Mouse (Mus musculus): Measurements from ENCODE around the gene Trak2. TPM values are rescaled to one million over a fixed set of nuclear protein-coding genes. Genes with fewer than 3 reads are reported as not detected.
"Not testable (repeated sequence)": the region's sequence is repeated elsewhere in the genome, so short reads cannot be mapped to it uniquely, and the experiment has no call there.

Gene Trak2
- polyA plus RNA-seq, 1 experiment from 2014 or later = 15.8 TPM

DNA sequence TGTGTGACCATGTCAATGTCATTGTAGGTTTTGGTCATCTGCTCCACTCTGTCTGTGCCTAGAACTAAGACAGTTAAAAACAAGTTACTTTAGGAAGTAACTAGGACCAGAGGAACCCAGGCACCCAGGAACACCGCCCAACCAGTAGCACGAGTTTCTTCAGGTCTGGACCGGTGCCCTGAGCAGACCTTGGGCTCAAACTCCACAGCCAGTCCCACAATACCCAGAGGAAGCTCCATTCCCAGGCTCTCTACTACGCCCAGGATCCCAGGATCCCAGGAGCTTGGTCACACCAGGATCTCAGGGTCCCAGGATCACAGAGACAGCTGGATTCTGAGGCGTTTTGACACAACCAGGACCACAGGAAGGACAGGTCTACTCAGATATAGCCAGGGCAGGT lies 46.6 kb downstream of the Trak2 start:
- Histone ChIP-seq H3K36me3 (ENCODE audit: control insufficient read depth, insufficient read depth, low read length) (no peaks in the 10 kb centered on the region), H3K4me1 (replicated peaks; ENCODE audit: control insufficient read depth, insufficient read depth, low read length) (no peaks in the 10 kb centered on the region), H3K9ac (ENCODE audit: low read depth, low read length) (no peak overlapping the region), H3K4me2 (replicated peaks; ENCODE audit: low read depth, low read length) (no peak overlapping the region), H3K27ac (ENCODE audit: low read depth, low read length) (no peak overlapping the region), H3K4me3 (ENCODE audit: low read depth, low read length) (no peak overlapping the region), H3K9me3 (ENCODE audit: control insufficient read depth, low read length) (no peaks in the 10 kb centered on the region), H3K27me3 (ENCODE audit: control insufficient read depth, insufficient read depth, low read length) (no peaks in the 10 kb centered on the region)
- ATAC-seq (ENCODE audit: low FRiP score) (no peak), DNase-seq (ENCODE audit: low spot score) (no peak)
- WGBS = 97% methylated on average over 5 of the region's 5 CpGs

- no peak overlapping the region for H3K9ac ChIP-seq (ENCODE audit: low read depth, low read length)
- H3K27me3 ChIP-seq (ENCODE audit: control insufficient read depth, insufficient read depth, low read length) = no peaks in the 10 kb centered on the region
- peaks cover 6% of the 10 kb centered on the region for H3K36me3 ChIP-seq (ENCODE audit: control insufficient read depth, insufficient read depth, low read length)
- no peak overlapping the region for H3K4me3 ChIP-seq (ENCODE audit: low read depth, low read length)
- no peak for ATAC-seq (ENCODE audit: low FRiP score)
- no peak overlapping the region for H3K27ac ChIP-seq (ENCODE audit: low read depth, low read length)
- H3K4me2 ChIP-seq (replicated peaks; ENCODE audit: low read depth, low read length) = no peak overlapping the region
- WGBS = 89% methylated on average over 6 of the region's 6 CpGs
- H3K9me3 ChIP-seq (ENCODE audit: control insufficient read depth, low read length) = no peaks in the 10 kb centered on the region
- H3K4me1 ChIP-seq (replicated peaks; ENCODE audit: control insufficient read depth, insufficient read depth, low read length) = no peaks in the 10 kb centered on the region
- no peak for DNase-seq (ENCODE audit: low spot score)
Measured at GRCm38 (mm10) chr1:58917566-58917965, 55.7 kb downstream of the Trak2 start.

DNA sequence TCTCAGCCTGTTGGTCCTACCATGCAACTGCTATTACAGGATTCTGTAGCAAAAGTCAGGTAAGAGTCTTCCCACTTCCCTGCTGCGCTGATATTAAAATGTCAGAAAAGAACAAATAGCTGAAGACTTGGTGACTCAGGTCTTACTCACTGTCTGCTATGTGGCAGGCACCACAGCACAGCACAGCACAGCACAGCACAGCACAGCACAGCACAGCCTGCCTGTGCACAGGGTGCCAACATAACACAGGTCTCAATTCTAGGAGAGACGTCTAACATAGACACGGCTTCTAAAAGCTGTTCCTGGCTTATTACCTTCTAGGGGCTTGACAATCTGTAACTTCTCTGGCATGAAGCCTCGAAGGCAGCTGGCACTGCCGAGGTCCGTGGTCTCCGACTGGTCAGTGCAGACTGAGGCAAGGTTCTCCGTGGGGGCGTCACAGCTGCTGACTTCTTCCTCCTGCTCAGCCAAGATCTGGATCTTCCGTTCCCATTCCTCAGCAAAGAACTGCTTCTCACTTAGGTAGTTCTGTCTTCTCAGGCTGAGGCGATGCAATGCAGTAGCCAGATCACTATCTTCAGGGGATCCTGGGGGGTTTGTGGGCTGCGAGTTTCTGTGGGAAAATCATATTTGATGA lies 63.5 kb downstream of the Trak2 start:
- WGBS = 92% methylated on average over 12 of the region's 12 CpGs
- H3K27me3 ChIP-seq (ENCODE audit: control insufficient read depth, insufficient read depth, low read length) = no peaks in the 10 kb centered on the region
- peaks cover 10% of the 10 kb centered on the region for H3K36me3 ChIP-seq (ENCODE audit: control insufficient read depth, insufficient read depth, low read length)
- DNase-seq (ENCODE audit: low spot score) = no peak
- H3K9me3 ChIP-seq (ENCODE audit: control insufficient read depth, low read length) = no peaks in the 10 kb centered on the region
- no peak for ATAC-seq (ENCODE audit: low FRiP score)
- no peak overlapping the region for H3K27ac ChIP-seq (ENCODE audit: low read depth, low read length)
- no peak overlapping the region for H3K9ac ChIP-seq (ENCODE audit: low read depth, low read length)
- H3K4me1 ChIP-seq (replicated peaks; ENCODE audit: control insufficient read depth, insufficient read depth, low read length) = no peaks in the 10 kb centered on the region
- H3K4me3 ChIP-seq (ENCODE audit: low read depth, low read length) = no peak overlapping the region
- H3K4me2 ChIP-seq (replicated peaks; ENCODE audit: low read depth, low read length) = no peak overlapping the region

- Histone ChIP-seq H3K27me3 (ENCODE audit: control insufficient read depth, insufficient read depth, low read length) (no peaks in the 10 kb centered on the region), H3K4me2 (replicated peaks; ENCODE audit: low read depth, low read length) (no peak overlapping the region), H3K9ac (ENCODE audit: low read depth, low read length) (no peak overlapping the region), H3K36me3 (ENCODE audit: control insufficient read depth, insufficient read depth, low read length) (peaks cover 5% of the 10 kb centered on the region), H3K4me3 (ENCODE audit: low read depth, low read length) (no peak overlapping the region), H3K4me1 (replicated peaks; ENCODE audit: control insufficient read depth, insufficient read depth, low read length) (no peaks in the 10 kb centered on the region), H3K9me3 (ENCODE audit: control insufficient read depth, low read length) (no peaks in the 10 kb centered on the region), H3K27ac (ENCODE audit: low read depth, low read length) (no peak overlapping the region)
- WGBS = 83% methylated on average over 9 of the region's 9 CpGs
- no peak for ATAC-seq (ENCODE audit: low FRiP score)
- DNase-seq (ENCODE audit: low spot score) = no peak
Measured at GRCm38 (mm10) chr1:58903681-58904080, 69.5 kb downstream of the Trak2 start.

DNA sequence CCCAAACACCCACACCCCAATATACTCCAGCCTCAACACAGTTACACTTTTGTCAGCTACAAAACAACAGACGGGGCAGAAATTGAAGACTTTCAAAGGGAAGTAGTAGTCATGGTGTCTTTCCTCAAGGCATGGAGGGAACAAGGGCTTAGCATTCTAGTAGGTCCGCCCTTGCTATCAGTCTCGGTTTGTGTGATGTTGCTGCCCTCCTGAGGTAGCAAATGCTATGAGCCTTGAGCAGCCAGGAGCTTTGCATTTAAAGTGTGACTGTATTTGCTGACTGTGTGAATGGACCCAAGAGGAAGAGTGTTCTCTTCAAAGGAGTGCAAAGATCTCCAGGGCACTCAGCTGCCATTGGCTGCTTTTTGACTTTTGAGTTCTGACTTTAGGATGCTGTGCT lies 75.7 kb downstream of the Trak2 start:
- DNase-seq (ENCODE audit: low spot score) = peak; percentile 11
- not testable (repeated sequence) for H3K27ac ChIP-seq (ENCODE audit: low read depth, low read length)

GRCm38 (mm10) chr1:58892386-58892785 lies 80.8 kb downstream of the Trak2 start:
- WGBS = 90% methylated on average over 5 of the region's 8 CpGs
- not testable (repeated sequence) for H3K36me3 ChIP-seq (ENCODE audit: control insufficient read depth, insufficient read depth, low read length); H3K4me1 ChIP-seq (replicated peaks; ENCODE audit: control insufficient read depth, insufficient read depth, low read length); H3K4me2 ChIP-seq (replicated peaks; ENCODE audit: low read depth, low read length); H3K4me3 ChIP-seq (ENCODE audit: low read depth, low read length); DNase-seq (ENCODE audit: low spot score); H3K27me3 ChIP-seq (ENCODE audit: control insufficient read depth, insufficient read depth, low read length); H3K27ac ChIP-seq (ENCODE audit: low read depth, low read length); H3K9me3 ChIP-seq (ENCODE audit: control insufficient read depth, low read length); ATAC-seq (ENCODE audit: low FRiP score); H3K9ac ChIP-seq (ENCODE audit: low read depth, low read length)

More for the DNA sequence above, 75.7 kb downstream of the Trak2 start:
- not testable (repeated sequence) for ATAC-seq (ENCODE audit: low FRiP score); H3K9ac ChIP-seq (ENCODE audit: low read depth, low read length); H3K36me3 ChIP-seq (ENCODE audit: control insufficient read depth, insufficient read depth, low read length); H3K9me3 ChIP-seq (ENCODE audit: control insufficient read depth, low read length); H3K4me2 ChIP-seq (replicated peaks; ENCODE audit: low read depth, low read length); H3K4me3 ChIP-seq (ENCODE audit: low read depth, low read length); H3K4me1 ChIP-seq (replicated peaks; ENCODE audit: control insufficient read depth, insufficient read depth, low read length); H3K27me3 ChIP-seq (ENCODE audit: control insufficient read depth, insufficient read depth, low read length)
- WGBS = 30% methylated on average over 3 of the region's 3 CpGs

GRCm38 (mm10) chr1:58891481-58892170 lies 81.6 kb downstream of the Trak2 start:
- H3K4me1 ChIP-seq (replicated peaks; ENCODE audit: control insufficient read depth, insufficient read depth, low read length); H3K27ac ChIP-seq (ENCODE audit: low read depth, low read length); DNase-seq (ENCODE audit: low spot score); ATAC-seq (ENCODE audit: low FRiP score); H3K9ac ChIP-seq (ENCODE audit: low read depth, low read length); H3K9me3 ChIP-seq (ENCODE audit: control insufficient read depth, low read length); H3K36me3 ChIP-seq (ENCODE audit: control insufficient read depth, insufficient read depth, low read length); H3K4me3 ChIP-seq (ENCODE audit: low read depth, low read length); H3K27me3 ChIP-seq (ENCODE audit: control insufficient read depth, insufficient read depth, low read length); H3K4me2 ChIP-seq (replicated peaks; ENCODE audit: low read depth, low read length): not testable (repeated sequence)
- 65% methylated on average over 2 of the region's 2 CpGs for WGBS

DNA sequence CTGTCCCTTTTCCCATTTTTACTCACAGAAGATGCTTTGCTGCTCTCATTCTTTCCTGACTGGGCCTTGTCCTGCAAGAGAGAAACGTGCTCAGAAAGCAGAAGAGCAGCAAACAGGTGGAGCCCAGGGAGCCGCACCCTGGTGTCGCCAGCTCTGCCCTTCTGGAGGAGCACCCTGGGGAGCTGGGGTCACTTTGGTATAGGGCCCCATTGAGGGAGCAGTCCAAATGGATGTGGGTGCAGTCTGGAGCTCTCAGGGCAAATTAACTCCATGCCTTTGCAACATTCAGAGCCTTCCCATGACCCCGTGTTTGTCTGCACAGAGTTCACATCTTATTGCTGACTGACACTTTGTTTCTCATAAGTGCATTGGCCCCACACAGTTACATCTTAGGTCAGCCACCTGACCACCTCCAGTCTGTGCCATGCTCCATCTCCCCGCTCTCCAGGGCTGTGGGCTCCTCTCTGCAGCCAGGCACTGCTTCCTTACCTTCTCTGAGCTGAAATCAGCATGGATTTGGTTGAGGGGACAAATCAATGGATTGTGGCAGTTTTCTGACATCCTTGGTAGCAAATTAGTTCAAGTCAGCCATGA lies 82.4 kb downstream of the Trak2 start:
- not testable (repeated sequence) for H3K27ac ChIP-seq (ENCODE audit: low read depth, low read length); H3K4me3 ChIP-seq (ENCODE audit: low read depth, low read length); H3K36me3 ChIP-seq (ENCODE audit: control insufficient read depth, insufficient read depth, low read length); H3K9ac ChIP-seq (ENCODE audit: low read depth, low read length); ATAC-seq (ENCODE audit: low FRiP score); DNase-seq (ENCODE audit: low spot score); H3K4me2 ChIP-seq (replicated peaks; ENCODE audit: low read depth, low read length); H3K4me1 ChIP-seq (replicated peaks; ENCODE audit: control insufficient read depth, insufficient read depth, low read length); H3K27me3 ChIP-seq (ENCODE audit: control insufficient read depth, insufficient read depth, low read length); H3K9me3 ChIP-seq (ENCODE audit: control insufficient read depth, low read length)
- 60% methylated on average over 4 of the region's 5 CpGs for WGBS

All from hindbrain, embryonic 11.5 days (tissue).